Mouse (Mus musculus) lung, embryonic 14.5 days (tissue): ENCODE measurements at regions not wholly inside any gene's neighbourhood (a gene's known extent, or its start where the extent isn't known, plus 50 kb on each side); places are given as distances from the start of the nearest gene placed in this dataset.

Experiments
- ATAC-seq: fragments of 200-750 bp; cut with Nextera tagmentation; 2 replicates; pipeline ENCODE4 v1.8.0; 2017; ENCODE audit warnings: mild to moderate bottlenecking, moderate TSS enrichment, moderate library complexity; ENCODE audit not compliant: insufficient read depth
- DNase-seq: peaks from one replicate; pipeline ENCODE4 v3.0.0-alpha.2; 2015
- H3K27ac ChIP-seq: fragments of 300-500 bp; sonication (generic); 2 replicates; pipeline ENCODE4 v1.5.1; 2014; ENCODE audit warnings: low read depth, mild to moderate bottlenecking, moderate library complexity
- H3K27me3 ChIP-seq: fragments of 300-500 bp; sonication (generic); 2 replicates; pipeline ENCODE4 v1.6.1; 2014; ENCODE audit warnings: low read length, control low read depth; ENCODE audit not compliant: insufficient read depth
- H3K36me3 ChIP-seq: fragments of 300-500 bp; sonication (generic); 2 replicates; pipeline ENCODE4 v1.6.1; 2014; ENCODE audit warnings: control low read depth; ENCODE audit not compliant: insufficient read depth
- H3K4me1 ChIP-seq: fragments of 300-500 bp; sonication (generic); 2 replicates; pipeline ENCODE4 v1.6.1; 2014; ENCODE audit warnings: antibody characterized with exemption, control low read depth; ENCODE audit not compliant: insufficient read depth
- H3K4me2 ChIP-seq: fragments of 300-500 bp; sonication (generic); 2 replicates; pipeline ENCODE4 v1.6.1; 2014; ENCODE audit warnings: mild to moderate bottlenecking
- H3K4me3 ChIP-seq: fragments of 300-500 bp; sonication (generic); 2 replicates; pipeline ENCODE4 v1.5.1; 2014; ENCODE audit warnings: low read depth, low read length
- H3K9ac ChIP-seq: fragments of 300-500 bp; sonication (generic); 2 replicates; pipeline ENCODE4 v1.6.1; 2014
- H3K9me3 ChIP-seq: fragments of 300-500 bp; sonication (generic); 2 replicates; pipeline ENCODE4 v1.6.1; 2016; ENCODE audit warnings: low read depth, low read length, control low read depth
- CTCF ChIP-seq: IDR thresholded peaks from 2 replicates; pipeline ENCODE4 v1.5.1; 2016; ENCODE audit warnings: antibody characterized with exemption, low read depth
- WGBS: fragments of 180-500 bp; shearing (Covaris S2); extraction: QIAGEN DNeasy Blood & Tissue Kit; methylation state at CpG from one replicate; pipeline ENCODE4 v1.1.7; 2014; 5-methylcytosine and 5-hydroxymethylcytosine counted together

- Histone ChIP-seq H3K9me3 (no peaks in the 10 kb centered on the region), H3K4me2 (no peak overlapping the region), H3K27ac (no peak overlapping the region), H3K4me3 (no peak overlapping the region), H3K27me3 (no peaks in the 10 kb centered on the region), H3K36me3 (no peaks in the 10 kb centered on the region), H3K4me1 (no peaks in the 10 kb centered on the region), H3K9ac (no peak overlapping the region)
- WGBS, result 66% methylated on average over 11 of the region's 11 CpGs
- no peak for DNase-seq
- no peak for TF ChIP-seq CTCF
- peak; percentile 21; the same call in 1 of the 2 replicates for ATAC-seq
These were observed 52.9 kb upstream of the Pthlh start for GRCm38 (mm10) chr6:147316702-147317468.

DNA sequence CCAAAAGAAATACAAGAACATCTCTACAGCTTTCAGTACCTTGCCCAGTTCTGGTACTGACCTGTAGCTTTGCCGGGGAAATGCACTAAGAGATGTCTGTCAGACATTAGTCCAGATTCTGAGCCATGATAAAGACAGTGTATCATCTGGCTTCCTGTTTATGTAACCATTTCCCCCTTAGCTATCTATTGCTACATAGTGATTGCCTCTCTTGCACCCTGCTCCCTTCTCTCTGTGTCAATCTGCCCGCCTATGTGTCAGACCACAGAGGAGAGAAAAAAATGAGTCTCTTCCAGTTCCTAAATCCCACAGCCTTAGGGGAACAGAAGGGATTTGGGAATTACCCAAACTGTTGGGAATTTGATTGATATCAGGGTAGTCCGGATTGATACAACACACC lies 52.2 kb upstream of the Pthlh start:
- DNase-seq, result no peak
- Histone ChIP-seq H3K9ac (no peak overlapping the region), H3K4me2 (no peak overlapping the region), H3K36me3 (no peaks in the 10 kb centered on the region), H3K4me1 (no peaks in the 10 kb centered on the region), H3K27ac (no peak overlapping the region), H3K27me3 (no peaks in the 10 kb centered on the region), H3K9me3 (no peaks in the 10 kb centered on the region), H3K4me3 (no peak overlapping the region)
- TF ChIP-seq CTCF, result no peak
- no peak for ATAC-seq
- 50% methylated on average over 3 of the region's 3 CpGs for WGBS

DNA sequence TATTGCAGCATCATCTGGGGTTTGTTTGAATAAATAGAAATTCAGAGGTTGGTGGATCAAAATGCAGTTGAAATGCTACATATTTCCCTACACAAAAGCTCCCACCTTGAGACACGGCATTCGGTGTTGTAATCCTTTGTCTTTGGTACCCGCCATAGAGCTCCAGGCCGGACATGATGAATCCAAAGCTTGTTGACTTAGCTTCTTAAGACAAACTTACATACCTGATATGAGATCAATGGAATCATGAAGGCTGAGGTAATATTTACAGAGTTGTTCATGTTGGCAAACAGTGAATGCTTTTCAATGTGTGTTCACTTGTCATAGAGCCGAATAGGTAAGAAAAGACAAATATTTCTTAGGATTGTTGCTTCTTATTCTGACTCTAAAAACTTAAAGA lies 51.2 kb upstream of the Pthlh start:
- H3K27ac ChIP-seq, result no peak overlapping the region
- no peak overlapping the region for H3K4me2 ChIP-seq
- DNase-seq, result peak; percentile 14
- peak; percentile 41; the same call in 1 of the 2 replicates for ATAC-seq
- no peaks in the 10 kb centered on the region for H3K27me3 ChIP-seq
- no peak overlapping the region for H3K4me3 ChIP-seq
- 53% methylated on average over 5 of the region's 5 CpGs for WGBS
- H3K4me1 ChIP-seq, result no peaks in the 10 kb centered on the region
- no peak for TF ChIP-seq CTCF
- H3K36me3 ChIP-seq, result no peaks in the 10 kb centered on the region
- H3K9ac ChIP-seq, result no peak overlapping the region
- no peaks in the 10 kb centered on the region for H3K9me3 ChIP-seq
